Mouse (Mus musculus) forebrain, postnatal 0 days (tissue): ENCODE measurements at regions not wholly inside any gene's neighbourhood (a gene's known extent, or its start where the extent isn't known, plus 50 kb on each side); places are given as distances from the start of the nearest gene placed in this dataset.
A peak's percentile ranks its signal among the peaks of the same experiment; 100 is the strongest.

ENCODE experiments used
- ATAC-seq: fragments of 200-750 bp; cut with Nextera tagmentation; 2 replicates; pipeline ENCODE4 v1.8.0; 2017; ENCODE audit warnings: mild to moderate bottlenecking, moderate library complexity
- DNase-seq: peaks from one replicate; pipeline ENCODE4 v3.0.0-alpha.2; 2015
- H3K27ac ChIP-seq: fragments of 300-500 bp; sonication (generic); 2 replicates; pipeline ENCODE4 v1.5.1; 2014; ENCODE audit warnings: low read depth, mild to moderate bottlenecking, antibody characterized with exemption, low read length, moderate library complexity, mixed read lengths
- H3K27me3 ChIP-seq: fragments of 300-500 bp; sonication (generic); 2 replicates; pipeline ENCODE4 v1.6.1; 2014; ENCODE audit warnings: mild to moderate bottlenecking, low read length, mixed read lengths; ENCODE audit not compliant: insufficient read depth
- H3K36me3 ChIP-seq: fragments of 300-500 bp; sonication (generic); 2 replicates; pipeline ENCODE4 v1.6.1; 2014; ENCODE audit warnings: mild to moderate bottlenecking, moderate library complexity; ENCODE audit not compliant: insufficient read depth
- H3K4me1 ChIP-seq: fragments of 300-500 bp; sonication (generic); 2 replicates; pipeline ENCODE4 v1.6.1; 2014; ENCODE audit warnings: antibody characterized with exemption; ENCODE audit not compliant: insufficient read depth
- H3K4me2 ChIP-seq: fragments of 300-500 bp; sonication (generic); 2 replicates; pipeline ENCODE4 v1.6.1; 2014; ENCODE audit warnings: low read depth, mild to moderate bottlenecking, moderate library complexity
- H3K4me3 ChIP-seq: fragments of 300-500 bp; sonication (generic); 2 replicates; pipeline ENCODE4 v1.5.1; 2014; ENCODE audit warnings: low read depth, low read length, mixed read lengths
- H3K9ac ChIP-seq: fragments of 300-500 bp; sonication (generic); 2 replicates; pipeline ENCODE4 v1.6.1; 2014; ENCODE audit warnings: mild to moderate bottlenecking
- H3K9me3 ChIP-seq: fragments of 300-500 bp; sonication (generic); 2 replicates; pipeline ENCODE4 v1.6.1; 2016; ENCODE audit warnings: low read length
- CTCF ChIP-seq: sonication (generic); IDR thresholded peaks from 2 replicates; pipeline ENCODE4 v1.5.1; 2016; ENCODE audit warnings: antibody characterized with exemption, control low read depth, low read depth
- WGBS: fragments of 180-500 bp; shearing (Covaris S2); extraction: QIAGEN DNeasy Blood & Tissue Kit; methylation state at CpG from one replicate; pipeline ENCODE4 v1.1.7; 2014; 5-methylcytosine and 5-hydroxymethylcytosine counted together

DNA sequence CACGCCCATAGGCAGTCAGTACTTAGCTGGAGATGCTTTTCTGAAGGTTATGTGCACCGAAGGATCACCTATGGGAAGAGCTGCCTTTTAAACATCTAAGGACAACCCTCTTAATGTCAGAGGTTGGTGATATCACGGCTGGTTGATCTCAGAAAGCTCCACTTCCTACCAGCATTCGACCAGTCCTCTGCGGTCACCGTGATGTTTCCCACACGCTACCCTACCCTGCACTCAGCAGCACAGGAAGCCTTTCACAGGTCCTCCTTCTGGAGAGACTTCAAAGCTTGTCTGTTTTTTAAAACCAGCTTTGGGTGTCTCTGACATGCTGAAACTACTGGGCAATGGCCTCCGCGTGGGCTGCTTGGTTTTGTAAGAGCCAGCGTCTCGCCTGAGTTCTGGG is 65.6 kb upstream of the Tiam2 start:
- Histone ChIP-seq H3K4me2 (no peak overlapping the region), H3K27ac (no peak overlapping the region), H3K27me3 (no peaks in the 10 kb centered on the region), H3K36me3 (no peaks in the 10 kb centered on the region), H3K4me1 (no peaks in the 10 kb centered on the region; the same call in 1 of the 2 replicates), H3K9ac (no peak overlapping the region), H3K9me3 (no peaks in the 10 kb centered on the region), H3K4me3 (no peak overlapping the region)
- ATAC-seq (no peak), DNase-seq (no peak)
- no peak for TF ChIP-seq CTCF
- WGBS: 86% methylated on average over 11 of the region's 11 CpGs

DNA sequence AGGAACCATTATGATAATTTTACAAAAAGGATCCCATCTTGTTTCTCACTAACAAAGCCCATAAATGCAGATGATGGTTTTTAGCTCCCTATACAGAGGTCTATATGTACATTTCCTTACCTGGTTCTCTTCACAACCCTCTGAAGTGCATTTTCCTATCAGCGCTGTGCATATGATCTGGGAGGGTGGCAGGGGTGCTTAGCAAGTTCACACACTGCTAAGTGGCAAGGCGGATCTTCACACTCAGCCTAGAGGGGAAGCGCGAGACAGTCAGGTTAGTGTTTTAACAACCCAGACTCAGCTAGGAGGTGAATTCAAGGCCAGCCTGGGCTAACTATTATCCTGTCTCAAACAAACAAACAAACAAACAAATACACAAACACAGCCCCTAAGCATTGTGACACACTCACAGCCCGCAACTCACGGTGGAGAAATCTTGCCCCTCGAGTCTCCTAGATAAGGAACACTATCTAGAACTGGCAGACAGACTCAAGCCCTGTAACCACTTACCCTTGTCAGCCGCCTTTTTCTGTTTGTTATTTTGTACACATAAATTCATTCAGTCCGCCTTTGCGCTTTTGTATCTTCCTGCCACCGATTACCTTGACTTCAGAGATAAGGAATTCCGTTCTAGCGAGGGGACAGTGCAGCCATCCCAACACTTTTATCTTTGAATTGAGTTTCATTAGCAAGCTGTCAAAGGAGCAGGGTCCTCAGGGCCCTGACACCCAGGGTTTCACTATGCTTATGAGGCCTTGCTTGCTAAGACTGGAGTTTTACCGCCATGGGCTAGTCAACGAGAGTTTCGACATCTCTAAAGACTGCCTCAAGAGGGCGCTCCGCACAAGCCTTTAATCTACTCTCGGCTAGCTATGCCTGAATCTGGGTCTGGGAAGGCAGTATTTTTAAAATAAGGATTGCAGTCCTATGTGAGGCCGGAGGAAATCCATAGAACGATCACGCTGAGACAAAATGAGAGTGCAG is 53.0 kb upstream of the Tiam2 start:
- DNase-seq (peak; percentile 93), ATAC-seq (peak; percentile 86)
- no peak overlapping the region for H3K4me2 ChIP-seq
- H3K27me3 ChIP-seq: no peaks in the 10 kb centered on the region
- H3K9ac ChIP-seq: no peak overlapping the region
- no peak overlapping the region for H3K27ac ChIP-seq
- H3K4me1 ChIP-seq: no peaks in the 10 kb centered on the region
- peak; percentile 89 for TF ChIP-seq CTCF
- whole genome bisulfite sequencing: 48% methylated on average over 22 of the region's 22 CpGs
- H3K9me3 ChIP-seq: no peaks in the 10 kb centered on the region
- no peaks in the 10 kb centered on the region for H3K36me3 ChIP-seq
- H3K4me3 ChIP-seq: no peak overlapping the region

DNA sequence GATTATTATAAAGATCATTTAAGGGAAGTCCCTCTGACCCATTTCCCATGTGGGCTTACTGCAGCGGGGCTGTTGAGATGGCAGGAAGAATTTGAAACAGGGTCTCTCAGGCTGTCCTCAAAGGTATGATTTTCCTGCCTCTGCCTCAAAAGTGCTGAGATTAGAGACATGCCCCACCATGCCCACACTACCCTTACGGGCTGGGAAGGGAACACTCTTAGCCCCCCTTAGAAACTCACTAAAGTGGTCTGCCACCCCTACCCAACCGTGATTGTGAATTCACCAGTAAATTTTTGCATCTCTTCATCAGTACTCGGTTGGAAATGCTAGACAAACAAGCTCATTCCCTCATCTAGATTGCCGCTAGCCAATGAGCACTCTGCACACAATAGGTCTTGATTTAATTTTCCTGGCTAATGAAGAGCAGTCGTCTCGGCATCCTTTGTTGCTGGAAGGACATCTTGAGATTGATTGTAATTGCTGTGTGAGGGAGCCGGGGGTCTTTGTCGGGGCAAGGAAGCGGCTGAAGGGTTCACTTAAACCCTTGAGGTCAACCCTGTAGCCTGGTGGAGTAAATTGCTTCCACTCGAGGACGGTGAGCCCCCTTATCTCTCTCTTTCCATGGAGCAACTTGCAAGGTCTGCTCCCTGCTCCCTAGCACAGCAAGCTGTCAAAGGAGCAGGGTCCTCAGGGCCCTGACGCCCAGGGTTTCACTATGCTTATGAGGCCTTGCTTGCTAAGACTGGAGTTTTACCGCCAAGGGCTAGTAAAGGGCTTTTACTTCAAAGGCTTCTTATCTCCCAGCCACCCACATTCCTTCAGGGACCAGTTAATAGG is 51.7 kb upstream of the Tiam2 start:
- Histone ChIP-seq H3K9ac (no peak overlapping the region), H3K4me3 (no peak overlapping the region), H3K4me1 (no peaks in the 10 kb centered on the region), H3K9me3 (no peaks in the 10 kb centered on the region), H3K4me2 (no peak overlapping the region), H3K36me3 (no peaks in the 10 kb centered on the region), H3K27ac (no peak overlapping the region), H3K27me3 (no peaks in the 10 kb centered on the region)
- DNase-seq (no peak), ATAC-seq (peak; percentile 23; the same call in 1 of the 2 replicates)
- WGBS: 23% methylated on average over 14 of the region's 14 CpGs
- TF ChIP-seq CTCF: no peak
